Mouse (Mus musculus): ENCODE measurements around the gene Samd13.

GRCm38 (mm10) chr3:146692547-146692946 lies 7.2 kb upstream of the Samd13 start:
- no peak for TF ChIP-seq POLR2A (IDR thresholded peaks at IDR 0.05; ENCODE audit: low read depth, low read length)
- TF ChIP-seq CTCF (IDR thresholded peaks at IDR 0.05; ENCODE audit: extremely low read depth, insufficient read length, insufficient replicate concordance, low read depth, low read length), result no peak

Data from small intestine, adult 2 months (tissue).